Mouse (Mus musculus) stomach, embryonic 14.5 days (tissue): ENCODE measurements around the gene Vwa1. TPM values are rescaled to one million over a fixed set of nuclear protein-coding genes. Genes with fewer than 3 reads are reported as not detected.

Experiments used
- ATAC-seq: fragments of 200-750 bp; cut with Nextera tagmentation; 2 replicates; pipeline ENCODE4 v1.8.0; 2017; ENCODE audit warnings: low read depth, moderate TSS enrichment; ENCODE audit not compliant: insufficient number of reproducible peaks, insufficient read depth, low FRiP score
- H3K27ac ChIP-seq: fragments of 300-500 bp; sonication (generic); 2 replicates; pipeline ENCODE4 v1.5.1; 2014; ENCODE audit warnings: mild to moderate bottlenecking, low read length, moderate library complexity, mixed read lengths
- H3K27me3 ChIP-seq: fragments of 300-500 bp; sonication (generic); 2 replicates; pipeline ENCODE4 v1.6.1; 2014; ENCODE audit warnings: low read length, control low read depth, mixed read lengths; ENCODE audit not compliant: control insufficient read depth, insufficient read depth
- H3K36me3 ChIP-seq: fragments of 300-500 bp; sonication (generic); 2 replicates; pipeline ENCODE4 v1.6.1; 2014; ENCODE audit warnings: mild to moderate bottlenecking, control low read depth, low read length, moderate library complexity, mixed read lengths; ENCODE audit not compliant: control insufficient read depth, insufficient read depth
- H3K4me1 ChIP-seq: fragments of 300-500 bp; sonication (generic); 2 replicates; pipeline ENCODE4 v1.6.1; 2014; ENCODE audit warnings: low read length, control low read depth, mixed read lengths; ENCODE audit not compliant: control insufficient read depth, insufficient read depth
- H3K4me2 ChIP-seq: fragments of 300-500 bp; sonication (generic); replicated peaks from 2 replicates; pipeline ENCODE4 v1.6.1; 2014; ENCODE audit warnings: low read depth, low read length, control low read depth
- H3K4me3 ChIP-seq: fragments of 300-500 bp; sonication (generic); 2 replicates; pipeline ENCODE4 v1.5.1; 2014; ENCODE audit warnings: low read depth, low read length, control low read depth
- H3K9ac ChIP-seq: fragments of 300-500 bp; sonication (generic); replicated peaks from 2 replicates; pipeline ENCODE4 v1.6.1; 2014; ENCODE audit warnings: low read depth, mild to moderate bottlenecking, control low read depth, low read length, moderate library complexity, mixed read lengths
- H3K9me3 ChIP-seq: fragments of 300-500 bp; sonication (generic); 2 replicates; pipeline ENCODE4 v1.6.1; 2016; ENCODE audit warnings: low read depth, low read length, control low read depth; ENCODE audit not compliant: control insufficient read depth
- WGBS: fragments of 180-500 bp; shearing (Covaris S2); extraction: QIAGEN DNeasy Blood & Tissue Kit; methylation state at CpG from one replicate; pipeline ENCODE4 v1.1.7; 2014; 5-methylcytosine and 5-hydroxymethylcytosine counted together
- polyA plus RNA-seq: library from polyadenylated mRNA; unstranded; fragments of >200 nt; fragmentation: Nextera tagmentation; extraction: Ambion mirVana; gene quantifications from 2 replicates; pipeline ENCODE4 v1.2.1, GENCODE M21; 2014

The Vwa1 gene
- polyA plus RNA-seq, 1 experiment from 2014 or later: 26.8 TPM

DNA sequence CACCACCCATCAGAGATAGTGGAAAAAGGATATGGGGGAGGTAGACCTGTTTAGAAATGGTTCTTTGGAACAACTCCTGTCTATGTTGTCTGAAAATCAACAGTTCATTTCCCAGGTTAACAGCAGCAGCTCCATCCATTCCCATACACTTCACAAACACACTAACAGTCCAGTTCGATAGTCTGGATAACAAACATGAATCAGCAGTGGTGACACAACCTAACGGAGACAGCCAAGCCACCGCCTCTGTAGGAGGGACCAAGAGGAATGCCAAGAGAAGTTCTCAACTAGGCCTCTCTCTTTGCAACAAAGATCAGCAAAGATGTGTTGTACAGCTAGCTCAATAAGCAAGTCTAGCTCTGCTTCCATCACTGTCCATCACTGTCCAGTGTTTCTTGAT, 12.1 kb downstream of the Vwa1 start:
- Histone ChIP-seq H3K36me3 (peaks cover 3% of the 10 kb centered on the region), H3K9me3 (no peaks in the 10 kb centered on the region), H3K4me3 (no peak overlapping the region), H3K27ac (no peak overlapping the region), H3K4me2 (no peak overlapping the region), H3K9ac (no peak overlapping the region), H3K27me3 (no peaks in the 10 kb centered on the region), H3K4me1 (peaks cover 16% of the 10 kb centered on the region)
- ATAC-seq: no peak
- 87% methylated on average over 3 of the region's 3 CpGs for WGBS

DNA sequence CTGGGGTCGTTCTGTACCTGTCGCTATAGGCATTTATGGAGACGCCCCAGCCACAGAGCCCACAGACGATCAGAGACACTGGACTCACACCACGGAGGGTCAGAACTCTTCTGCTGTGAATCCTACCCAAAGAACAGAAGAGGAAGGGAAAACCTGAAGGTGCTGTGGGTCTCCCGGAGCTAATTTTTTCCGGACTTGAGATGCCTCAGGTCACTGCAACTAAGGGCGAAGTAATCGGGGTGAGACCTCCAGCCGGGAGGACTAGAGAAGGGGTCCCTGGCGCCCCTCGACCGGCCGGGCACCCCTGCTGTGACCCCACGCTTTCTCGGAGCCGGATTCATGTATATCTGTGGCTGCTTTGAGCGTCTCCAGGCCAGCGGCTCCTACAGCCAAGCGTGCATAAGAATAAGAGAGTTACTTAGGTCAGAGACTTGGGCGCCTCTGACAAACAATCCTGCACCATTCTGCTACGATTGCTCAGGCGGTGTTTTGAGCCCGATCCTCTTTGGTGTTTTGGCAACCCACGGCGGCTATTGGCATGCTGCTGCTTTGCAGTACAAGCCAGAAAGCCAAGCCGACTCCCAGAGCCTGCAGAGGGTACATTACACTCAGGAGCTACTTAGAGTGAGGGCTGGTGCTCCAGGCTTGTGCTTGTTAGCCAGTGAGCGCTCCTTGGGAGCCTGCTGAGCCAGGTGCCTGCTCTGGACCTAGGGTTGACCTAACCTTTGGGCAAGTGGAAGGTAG, 13.0 kb downstream of the Vwa1 start:
- Histone ChIP-seq H3K27ac (peak overlapping the region; percentile 40), H3K36me3 (peaks cover 11% of the 10 kb centered on the region), H3K4me2 (peak overlapping the region; percentile 96), H3K4me1 (peaks cover 16% of the 10 kb centered on the region), H3K9me3 (no peaks in the 10 kb centered on the region), H3K9ac (peak overlapping the region; percentile 77), H3K27me3 (no peaks in the 10 kb centered on the region), H3K4me3 (peak overlapping the region; percentile 87)
- no peak for ATAC-seq
- WGBS: 2% methylated on average over 28 of the region's 28 CpGs

DNA sequence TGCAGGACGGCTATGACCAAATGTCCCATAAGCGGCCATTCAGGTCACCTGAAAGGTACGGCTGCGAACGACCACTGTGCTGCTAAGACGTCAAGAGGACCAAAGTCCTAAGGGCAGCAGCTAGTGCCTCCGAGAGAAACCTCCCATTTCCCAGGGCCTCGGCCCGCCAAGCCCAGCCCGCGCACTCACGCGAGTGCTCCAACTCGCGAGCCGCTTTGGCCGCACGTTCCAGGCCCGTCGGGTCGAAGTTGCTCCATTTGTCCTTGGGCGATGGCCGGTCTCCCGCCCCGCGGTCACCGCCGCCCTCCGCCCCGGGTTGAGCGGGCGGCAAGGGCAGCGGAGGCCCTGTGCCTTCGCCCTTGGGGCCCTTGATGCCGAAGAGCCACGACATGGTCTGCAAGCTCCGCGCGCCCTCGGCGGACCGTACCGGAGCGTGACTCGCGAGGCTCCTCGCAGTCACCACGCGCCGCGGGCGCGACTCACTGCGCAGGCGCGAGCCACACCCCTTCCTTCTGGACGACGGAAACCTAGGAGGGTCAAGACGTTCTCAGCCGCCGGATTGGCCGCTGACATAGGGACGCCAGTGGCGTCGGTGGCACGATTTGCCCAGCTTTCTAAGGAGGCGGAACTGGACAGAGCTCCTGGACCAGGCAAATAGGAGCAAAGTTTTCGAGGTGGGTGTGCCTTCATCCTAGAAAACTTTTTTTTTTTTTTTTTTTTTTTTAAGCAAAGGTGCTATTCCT, 13.7 kb downstream of the Vwa1 start, which contains the start of gene Atad3a:
Gene Atad3a, minus strand, starts transcription at position 481 of the 743 bp plus-strand sequence.
- Histone ChIP-seq H3K9ac (peak within 1 kb of the TSS; percentile 77), H3K4me2 (peak within 1 kb of the TSS; percentile 98), H3K9me3 (no peaks in the 10 kb centered on the region), H3K4me3 (peak within 1 kb of the TSS; percentile 87), H3K27ac (peak within 1 kb of the TSS; percentile 40), H3K4me1 (peaks cover 16% of the 10 kb centered on the region), H3K36me3 (peaks cover 19% of the 10 kb centered on the region), H3K27me3 (no peaks in the 10 kb centered on the region)
- ATAC-seq: peak; percentile 96
- under 1% methylated on average over 68 of the region's 68 CpGs for WGBS

DNA sequence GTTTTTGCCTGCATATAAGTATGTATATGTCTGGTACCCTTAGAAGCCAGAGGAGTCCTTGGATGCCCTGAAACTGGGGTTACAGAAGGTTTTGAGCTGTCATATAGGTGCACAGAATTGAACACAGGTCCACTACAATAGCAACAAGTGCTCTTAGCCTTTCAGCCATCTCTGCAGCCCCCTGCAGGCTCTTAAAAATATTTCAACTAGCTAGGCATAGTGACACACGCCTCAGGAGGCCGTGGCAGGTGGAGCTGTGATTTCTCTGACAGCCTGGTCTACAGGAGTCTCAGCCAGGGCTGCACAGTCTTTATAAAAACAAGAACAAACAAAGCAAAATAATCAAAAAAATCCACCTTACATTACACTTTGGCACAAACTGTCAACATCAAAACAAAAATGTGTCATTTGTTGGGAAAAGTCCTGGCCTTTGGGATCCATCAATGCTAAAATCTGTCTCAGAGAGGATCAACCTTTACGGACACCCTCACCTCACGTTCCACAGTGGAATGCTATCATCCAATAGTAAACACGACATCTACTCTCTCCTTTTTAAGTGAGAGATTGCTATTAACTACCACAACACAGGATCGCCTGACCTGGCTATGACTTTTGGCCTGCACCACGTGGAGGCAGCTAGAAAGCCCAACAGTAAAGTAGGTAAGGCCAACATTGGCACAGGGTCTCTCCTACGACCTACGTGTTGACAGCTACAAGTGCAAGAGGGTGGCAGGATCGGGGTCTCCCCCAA, 14.5 kb downstream of the Vwa1 start:
- Histone ChIP-seq H3K27ac (no peak overlapping the region; the same call in 1 of the 2 replicates), H3K27me3 (no peaks in the 10 kb centered on the region), H3K9ac (peak overlapping the region; percentile 77), H3K4me3 (peak overlapping the region; percentile 87), H3K4me1 (peaks cover 16% of the 10 kb centered on the region), H3K36me3 (peaks cover 24% of the 10 kb centered on the region), H3K4me2 (peak overlapping the region; percentile 98), H3K9me3 (no peaks in the 10 kb centered on the region)
- ATAC-seq: no peak
- 2% methylated on average over 10 of the region's 10 CpGs for WGBS

DNA sequence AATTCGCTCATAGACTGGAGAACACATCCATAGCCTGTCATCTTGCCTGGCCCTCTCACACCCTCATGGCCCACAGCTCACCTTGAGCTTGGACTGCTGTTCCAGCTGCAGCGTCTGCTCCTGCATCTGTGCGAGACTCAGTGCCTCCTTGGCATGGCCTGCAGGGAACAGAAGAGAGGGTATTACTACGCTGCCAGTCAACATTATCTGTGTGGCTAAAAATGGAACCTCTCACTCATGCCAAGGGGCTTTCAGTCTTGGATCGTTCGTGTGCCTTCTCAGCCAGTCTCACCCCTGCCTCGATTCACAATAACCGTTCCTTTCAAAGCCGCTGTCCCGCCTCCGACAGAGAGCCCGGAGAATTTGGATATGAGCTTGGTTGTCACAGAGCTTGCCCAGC, 17.5 kb downstream of the Vwa1 start:
- peaks cover 16% of the 10 kb centered on the region for H3K4me1 ChIP-seq
- no peaks in the 10 kb centered on the region for H3K27me3 ChIP-seq
- ATAC-seq: no peak
- H3K36me3 ChIP-seq: peaks cover 48% of the 10 kb centered on the region
- no peak overlapping the region for H3K9ac ChIP-seq
- no peaks in the 10 kb centered on the region for H3K9me3 ChIP-seq
- H3K4me3 ChIP-seq: no peak overlapping the region
- no peak overlapping the region for H3K4me2 ChIP-seq
- WGBS: 92% methylated on average over 12 of the region's 12 CpGs
- no peak overlapping the region for H3K27ac ChIP-seq

DNA sequence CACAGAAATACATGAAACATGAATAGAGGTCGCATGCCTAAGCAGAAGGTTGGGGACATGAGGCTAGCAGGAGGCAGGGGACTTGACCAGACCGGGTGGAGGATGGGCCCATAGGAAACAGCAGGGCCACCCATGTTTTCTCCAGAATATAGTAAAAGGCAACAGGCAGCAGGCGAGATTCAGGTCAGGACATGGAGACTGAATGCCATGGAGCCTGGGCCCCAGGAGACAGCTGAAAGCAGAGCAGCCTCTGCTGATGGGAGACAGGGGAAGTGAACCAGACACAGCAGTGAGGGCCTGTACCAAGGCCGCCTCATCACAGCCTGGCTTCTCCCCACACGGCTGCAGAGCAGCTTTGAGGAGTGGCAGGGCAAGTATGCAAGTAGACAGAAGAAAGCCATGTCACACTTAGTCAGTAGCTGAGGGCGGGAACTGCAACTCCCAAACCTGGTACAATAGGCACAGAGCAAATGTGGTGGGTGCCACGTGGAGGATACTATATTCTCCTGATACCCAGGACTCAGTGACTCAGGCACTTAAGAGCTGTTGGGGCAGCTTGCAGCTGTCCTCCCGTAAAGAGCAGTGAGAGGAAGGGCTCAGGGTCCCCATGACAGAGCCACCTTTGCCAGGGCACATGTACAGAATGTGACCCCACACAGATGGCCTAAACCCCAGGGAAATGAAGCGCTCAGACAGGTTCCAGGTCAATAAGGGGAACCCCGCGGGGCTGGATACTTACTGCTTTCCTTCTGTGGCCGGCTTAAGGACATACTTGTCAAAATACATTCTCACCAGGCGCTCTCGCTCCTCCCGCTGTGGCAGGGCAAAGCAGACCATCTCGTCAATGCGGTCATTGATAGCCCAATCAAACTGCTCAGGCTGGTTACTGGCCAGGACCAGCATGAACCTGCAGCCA, 27.7 kb downstream of the Vwa1 start:
- H3K4me3 ChIP-seq: no peak overlapping the region
- H3K9ac ChIP-seq: no peak overlapping the region
- no peak overlapping the region for H3K4me2 ChIP-seq
- 87% methylated on average over 17 of the region's 17 CpGs for WGBS
- no peaks in the 10 kb centered on the region for H3K4me1 ChIP-seq
- no peaks in the 10 kb centered on the region for H3K9me3 ChIP-seq
- H3K36me3 ChIP-seq: peaks cover 82% of the 10 kb centered on the region
- H3K27me3 ChIP-seq: no peaks in the 10 kb centered on the region
- H3K27ac ChIP-seq: no peak overlapping the region
- ATAC-seq: no peak

DNA sequence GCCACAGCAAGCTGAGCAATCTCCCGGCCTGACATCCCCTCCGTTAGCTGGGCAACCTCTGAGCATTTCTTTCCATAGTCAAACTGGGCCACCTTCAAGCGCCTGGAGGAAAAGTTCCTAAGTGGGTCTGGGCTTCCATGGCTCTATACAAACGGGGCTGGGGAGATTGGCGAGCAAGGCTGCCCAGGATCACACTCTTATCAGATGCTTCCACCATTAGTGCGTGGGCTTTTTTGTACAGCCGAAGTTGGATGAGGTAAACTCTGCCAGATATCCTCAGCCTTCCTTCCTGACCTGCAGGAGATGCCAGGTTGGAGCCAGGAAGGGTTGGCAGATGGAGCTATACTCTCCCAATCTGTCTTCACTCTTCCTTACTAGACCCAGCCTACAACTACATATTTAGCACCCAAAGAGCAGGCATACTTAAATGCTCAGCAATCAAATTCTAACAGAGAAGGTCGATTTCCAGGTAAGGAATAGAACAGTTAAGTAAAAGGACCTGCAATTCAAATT, 28.4 kb downstream of the Vwa1 start:
- no peaks in the 10 kb centered on the region for H3K9me3 ChIP-seq
- WGBS: 87% methylated on average over 8 of the region's 8 CpGs
- peaks cover 82% of the 10 kb centered on the region for H3K36me3 ChIP-seq
- H3K9ac ChIP-seq: no peak overlapping the region
- H3K4me1 ChIP-seq: no peaks in the 10 kb centered on the region
- no peaks in the 10 kb centered on the region for H3K27me3 ChIP-seq
- no peak overlapping the region for H3K4me3 ChIP-seq
- no peak for ATAC-seq
- H3K4me2 ChIP-seq: no peak overlapping the region
- H3K27ac ChIP-seq: no peak overlapping the region
